Mouse (Mus musculus) adrenal gland, adult 2 months (tissue): Measurements from ENCODE around the gene 4430402I18Rik. TPM values are rescaled to one million over a fixed set of nuclear protein-coding genes. Genes with fewer than 3 reads are reported as not detected.

Experiments used
- DNase-seq: peaks from one replicate; pipeline ENCODE4 v3.0.0; 2021
- polyA plus RNA-seq: library from polyadenylated mRNA; depleted of rRNA; stranded (reverse); fragments of >200 nt; gene quantifications from 2 replicates; pipeline ENCODE4 v1.2.3, GENCODE M21; 2012
- total RNA-seq, 2 experiments: library from RNA; stranded (reverse); gene quantifications; 2 replicates each; pipeline ENCODE4 v1.2.3; 2021

Gene 4430402I18Rik
- total and polyA plus RNA-seq, 3 experiments = 0.65 to 5.3 (median 5.1) TPM

DNA sequence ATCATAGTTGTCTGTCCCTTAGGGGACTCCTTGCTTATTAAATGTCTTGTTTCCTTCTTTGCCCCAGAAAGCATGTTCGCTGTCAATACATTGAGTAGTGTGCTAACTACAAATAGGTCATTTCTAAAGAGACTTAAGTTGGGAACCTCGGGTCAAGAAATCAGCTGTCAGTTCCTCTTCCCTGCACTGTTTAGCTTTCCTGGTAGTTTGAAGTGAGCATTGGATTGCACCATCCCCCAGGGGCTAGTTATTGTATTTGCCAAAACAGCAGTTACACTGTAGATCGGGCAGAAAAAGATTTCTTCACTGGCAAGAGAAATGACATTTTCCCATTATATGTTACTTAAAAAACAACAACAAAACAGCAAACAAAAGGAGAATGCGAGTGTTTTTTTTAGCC, 578 bp upstream of the 4430402I18Rik start:
- no peak for DNase-seq

DNA sequence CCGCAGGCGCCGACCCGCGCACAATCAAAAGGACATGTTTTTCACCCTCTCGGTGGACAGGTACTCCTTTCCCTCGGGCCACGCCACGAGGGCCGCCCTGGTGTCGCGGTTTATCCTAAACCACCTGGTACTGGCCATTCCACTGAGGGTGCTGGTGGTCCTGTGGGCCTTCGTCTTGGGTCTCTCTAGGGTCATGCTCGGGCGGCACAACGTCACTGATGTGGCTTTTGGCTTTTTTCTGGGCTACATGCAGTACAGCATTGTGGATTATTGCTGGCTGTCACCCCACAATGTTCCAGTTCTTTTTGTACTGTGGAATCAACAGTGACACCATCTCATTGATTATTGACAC, 3.1 kb downstream of the 4430402I18Rik start:
- no peak for DNase-seq

DNA sequence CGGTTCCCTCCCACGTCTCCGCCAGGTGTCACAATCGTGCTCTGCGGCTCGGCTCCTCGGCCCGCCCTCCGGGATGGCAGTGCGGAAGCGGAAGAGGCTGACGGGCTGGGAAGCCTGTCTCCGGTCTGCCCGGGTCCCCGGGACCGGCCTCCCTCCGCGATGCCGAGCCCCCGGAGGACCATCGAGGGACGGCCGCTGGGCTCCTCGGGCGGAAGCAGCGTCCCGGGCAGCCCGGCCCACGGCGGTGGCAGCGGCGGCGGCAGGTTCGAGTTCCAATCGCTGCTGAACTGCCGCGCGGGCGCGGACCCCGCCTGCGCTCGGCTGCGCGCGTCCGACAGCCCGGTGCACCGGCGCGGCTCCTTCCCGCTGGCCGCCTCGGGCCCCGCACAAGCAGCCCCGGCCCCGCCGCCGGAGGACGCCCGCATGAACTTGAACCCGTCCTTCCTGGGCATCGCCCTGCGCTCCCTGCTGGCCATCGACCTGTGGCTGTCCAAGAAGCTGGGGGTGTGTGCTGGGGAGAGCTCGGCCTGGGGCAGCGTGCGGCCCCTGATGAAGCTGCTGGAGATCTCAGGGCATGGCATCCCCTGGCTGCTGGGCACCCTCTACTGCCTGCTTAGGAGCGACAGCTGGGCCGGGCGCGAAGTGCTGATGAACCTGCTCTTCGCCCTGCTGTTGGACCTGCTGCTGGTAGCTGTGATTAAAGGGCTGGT, 3.6 kb downstream of the 4430402I18Rik start, which contains the start of gene Plpp6:
TSS of gene Plpp6 (plus strand) at position 112 of the 710 bp plus-strand sequence.
- DNase-seq = peak; percentile 90

DNA sequence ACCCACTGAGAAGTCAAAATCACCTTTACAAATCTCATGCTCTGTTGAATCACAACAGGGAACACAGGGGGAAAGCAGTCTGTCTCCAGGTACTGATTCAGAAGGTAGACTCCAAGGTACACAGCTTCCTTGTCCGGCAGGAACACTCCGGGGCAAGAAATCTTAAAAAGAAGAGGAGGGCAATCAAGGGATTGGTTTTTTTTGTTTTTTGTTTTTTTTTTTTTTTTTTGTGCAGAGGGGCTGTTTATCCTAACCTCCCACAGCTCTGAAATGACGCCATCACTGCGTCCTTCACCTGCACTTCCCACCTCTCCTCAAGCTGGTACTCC, 4.1 kb downstream of the 4430402I18Rik start:
- DNase-seq = no peak

DNA sequence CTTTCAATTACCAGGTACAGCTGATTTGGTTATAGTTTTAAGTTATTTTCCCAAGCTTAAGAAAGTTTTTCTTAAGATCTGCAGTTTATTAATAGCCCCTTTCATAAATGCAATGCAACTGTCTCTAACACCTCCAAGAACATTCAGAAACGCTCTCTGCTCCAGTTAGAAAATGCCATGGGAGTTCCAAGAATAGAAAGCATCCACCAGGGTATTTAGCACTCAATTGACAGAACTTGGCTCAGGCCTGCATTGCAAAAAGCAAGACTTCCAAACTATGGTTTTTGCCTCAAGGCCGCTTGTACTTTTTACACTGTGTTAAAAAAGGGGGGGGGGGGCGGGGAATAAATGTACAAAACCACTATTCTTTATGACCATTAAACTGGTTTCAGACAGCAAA, 4.5 kb downstream of the 4430402I18Rik start:
- DNase-seq = no peak

DNA sequence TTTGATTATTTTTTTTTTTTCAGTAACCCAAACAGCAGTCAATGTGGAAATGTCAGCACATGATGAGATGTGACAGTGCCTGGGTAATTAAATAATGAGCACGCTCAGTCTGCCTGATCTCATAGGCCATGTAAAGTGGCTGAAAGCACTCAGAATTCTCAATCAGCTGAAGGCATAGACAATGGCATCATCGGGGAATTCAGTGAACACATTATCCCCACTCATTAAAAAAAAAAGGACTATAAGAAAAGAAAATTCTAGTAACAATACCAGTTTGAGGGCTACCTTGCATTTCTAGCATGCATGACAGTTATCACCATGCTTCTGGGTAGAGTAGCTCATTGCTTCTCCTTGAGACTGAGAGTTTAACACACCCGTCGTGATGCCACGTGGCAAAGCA, 16.3 kb downstream of the 4430402I18Rik start:
- DNase-seq = no peak

DNA sequence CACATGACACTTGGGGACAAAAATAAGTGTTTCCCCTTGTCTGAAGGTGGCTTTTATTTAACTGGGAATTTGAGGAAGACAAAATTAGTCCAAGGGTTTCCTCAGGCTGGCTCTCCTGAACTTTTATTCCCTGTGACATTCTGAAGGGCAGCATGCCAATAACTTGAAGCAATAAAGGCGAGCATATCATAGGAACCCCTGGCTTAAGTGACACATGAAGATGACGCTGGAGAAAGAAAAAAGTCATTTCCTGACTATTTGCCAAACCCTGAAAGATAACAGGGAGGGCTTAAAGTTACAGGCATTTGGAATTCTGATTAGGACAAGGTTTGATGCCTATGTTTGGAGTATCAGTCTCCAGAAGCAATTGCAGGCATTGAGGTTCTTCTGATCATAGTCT, 20.3 kb downstream of the 4430402I18Rik start:
- peak; percentile 46 for DNase-seq

DNA sequence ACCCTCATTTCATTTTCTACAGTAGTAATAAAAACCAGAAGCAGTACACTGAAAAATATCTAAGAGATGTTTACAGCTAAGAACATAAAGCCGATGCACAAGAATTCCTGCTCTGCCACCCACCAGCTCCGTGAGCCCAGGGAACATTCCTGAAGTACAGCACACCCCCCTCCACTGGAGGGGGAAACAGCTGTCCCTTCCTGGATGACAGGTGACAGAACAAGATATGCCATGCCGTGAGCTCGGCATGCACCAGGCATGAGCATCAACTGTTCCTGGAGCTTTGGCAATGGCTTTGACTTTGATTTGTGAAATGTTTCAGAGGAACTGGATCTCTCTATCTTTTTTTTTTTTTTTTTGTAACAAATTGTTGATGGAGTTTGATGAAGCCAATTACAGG, 20.8 kb downstream of the 4430402I18Rik start:
- no peak for DNase-seq

DNA sequence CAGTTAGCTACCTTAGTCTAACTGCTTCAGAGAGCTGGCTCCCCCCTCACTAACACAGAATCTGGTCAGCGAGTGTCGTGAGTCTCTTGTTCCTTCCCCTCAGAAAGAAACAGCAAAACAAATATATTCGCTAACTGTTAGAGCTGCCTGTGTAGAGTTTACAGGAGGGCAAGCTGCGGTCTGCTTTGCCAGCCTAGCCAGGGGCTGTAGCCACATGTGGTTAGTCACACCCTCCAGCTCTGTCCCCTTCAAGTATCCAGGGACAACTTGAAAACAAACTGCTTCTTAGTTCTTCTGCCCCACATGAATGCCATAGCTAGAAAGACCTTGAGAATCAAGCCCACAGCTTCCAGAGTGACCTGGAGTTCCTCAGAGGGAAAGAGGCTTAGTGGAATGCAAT, 26.3 kb downstream of the 4430402I18Rik start:
- no peak for DNase-seq

DNA sequence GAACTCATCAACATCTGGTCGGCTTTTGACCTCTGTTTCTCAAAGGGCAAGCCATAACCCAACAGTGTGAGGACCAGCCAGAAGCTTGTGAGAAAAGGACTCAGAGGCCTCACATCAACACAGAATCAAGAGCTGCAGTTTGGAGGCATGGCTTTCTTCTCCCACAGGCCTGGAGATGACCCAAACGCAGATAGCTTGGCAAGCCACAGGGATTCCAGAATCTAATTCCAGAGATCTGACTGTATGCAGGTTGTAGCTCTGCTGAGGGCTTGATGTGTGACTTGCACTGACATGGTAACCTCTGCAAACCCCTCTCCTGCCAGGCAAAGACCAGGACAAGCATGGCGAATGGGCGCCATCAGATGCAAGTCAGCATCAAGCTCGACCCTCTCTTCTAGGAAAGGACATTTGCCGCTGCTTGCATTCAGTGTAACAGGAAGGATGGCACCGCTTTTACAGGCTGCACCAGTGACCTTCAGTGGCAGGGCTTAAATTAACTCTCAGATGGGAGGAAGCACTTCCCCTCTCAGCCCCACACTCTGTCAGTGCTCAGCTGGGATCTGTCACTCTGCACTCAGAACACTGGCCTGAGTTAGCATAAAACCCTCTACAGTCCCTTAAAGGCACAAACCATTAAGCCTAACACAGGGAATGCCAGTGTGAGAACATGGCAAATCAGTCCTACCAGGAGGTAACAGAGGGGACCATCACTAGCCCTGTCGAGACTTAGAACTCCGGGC, 27.3 kb downstream of the 4430402I18Rik start:
- DNase-seq = peak; percentile 29

DNA sequence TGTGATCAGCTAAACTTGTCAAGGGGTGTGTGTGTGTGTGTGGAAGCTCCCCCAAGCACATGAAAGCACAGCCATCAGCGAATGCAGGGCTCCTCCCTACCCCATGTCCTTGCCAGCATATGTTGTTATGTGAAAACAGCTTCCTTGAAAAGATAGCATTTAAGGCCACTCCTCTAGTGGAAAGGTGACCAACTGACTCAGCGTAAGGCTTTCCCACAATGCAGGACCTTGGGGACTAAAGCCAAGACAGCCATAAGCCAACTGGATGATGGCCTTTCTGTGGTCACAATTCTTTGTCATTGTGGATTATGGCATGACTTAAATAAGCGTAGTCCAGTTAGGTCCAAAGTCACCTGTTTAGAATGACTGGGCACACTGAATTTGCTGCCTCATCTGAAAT, 32.7 kb downstream of the 4430402I18Rik start:
- DNase-seq = peak; percentile 83

DNA sequence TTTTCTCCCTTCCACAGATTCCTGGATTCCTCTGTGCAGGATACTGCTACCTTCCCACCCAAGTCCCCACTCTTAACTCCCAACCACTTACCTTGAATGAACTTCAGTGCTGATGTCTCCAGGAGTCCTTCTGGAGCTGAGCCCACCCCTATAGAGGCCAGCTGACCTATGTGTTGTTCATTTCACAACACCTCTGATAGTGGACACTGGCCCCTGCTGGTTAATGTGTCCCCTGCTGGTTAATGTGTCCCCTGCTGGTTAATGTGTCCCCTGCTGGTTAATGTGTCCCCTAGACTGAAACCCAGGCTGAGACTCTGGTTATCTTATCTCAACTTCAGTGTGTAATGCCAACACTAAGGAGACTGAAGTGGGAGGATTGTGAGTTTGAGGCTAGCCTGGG, 38.6 kb downstream of the 4430402I18Rik start:
- no peak for DNase-seq

DNA sequence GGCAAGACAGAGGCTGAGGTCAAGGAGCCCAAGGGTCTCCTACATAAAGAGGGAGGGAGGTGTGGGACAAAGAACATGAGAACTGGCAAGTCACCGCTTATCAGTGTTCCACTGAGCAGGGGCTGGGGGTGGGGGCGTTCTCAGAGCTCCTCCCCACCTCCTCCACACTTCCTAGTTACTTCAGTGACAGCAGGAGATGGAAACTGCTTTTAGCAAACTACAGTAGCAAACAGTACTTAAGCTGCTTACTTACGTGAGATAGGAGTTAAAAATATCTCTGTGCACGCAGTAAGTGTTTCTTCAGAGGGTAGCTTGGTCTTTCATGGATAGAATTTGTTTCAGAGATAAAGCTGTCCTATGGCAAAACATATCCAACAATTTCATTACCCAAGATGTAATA, 40.2 kb downstream of the 4430402I18Rik start:
- DNase-seq = no peak

DNA sequence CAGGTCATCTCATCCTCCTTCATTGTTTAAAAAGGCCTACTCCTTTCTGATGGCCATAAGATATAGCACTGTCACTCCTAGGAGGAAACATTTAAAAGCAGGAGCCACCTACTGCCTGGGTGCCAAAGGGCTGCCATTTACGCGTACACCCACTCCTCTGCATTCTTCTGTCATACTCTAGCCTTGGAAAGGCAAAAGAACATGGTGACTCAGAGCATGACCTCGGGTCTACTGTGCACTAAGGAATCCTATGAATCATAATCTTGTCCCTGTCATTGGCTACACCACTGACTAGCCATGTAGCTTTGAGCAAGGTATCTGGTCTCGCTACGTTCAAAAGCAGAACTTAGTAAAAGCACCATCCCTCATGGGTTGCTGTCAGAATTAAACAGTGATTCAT, 41.2 kb downstream of the 4430402I18Rik start:
- peak; percentile 79 for DNase-seq

DNA sequence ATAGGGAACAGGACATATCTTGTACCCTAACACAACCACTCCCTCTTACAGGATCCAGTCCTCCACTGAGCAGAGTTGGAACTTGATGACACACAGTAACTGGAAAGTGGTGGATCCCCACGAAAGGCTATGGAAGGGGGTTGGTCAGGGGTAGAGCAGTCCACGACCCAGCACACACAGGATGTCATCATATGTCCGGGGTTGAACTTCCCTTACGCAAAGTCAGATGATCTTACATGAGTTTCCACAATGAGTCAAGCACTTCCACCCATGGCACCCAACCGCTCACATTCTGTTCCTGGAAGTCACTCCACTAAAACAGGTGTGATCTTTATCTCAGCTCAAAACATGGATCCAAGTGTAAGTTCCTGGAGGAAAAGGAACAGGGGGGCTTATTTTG, 49.8 kb downstream of the 4430402I18Rik start:
- DNase-seq = no peak

DNA sequence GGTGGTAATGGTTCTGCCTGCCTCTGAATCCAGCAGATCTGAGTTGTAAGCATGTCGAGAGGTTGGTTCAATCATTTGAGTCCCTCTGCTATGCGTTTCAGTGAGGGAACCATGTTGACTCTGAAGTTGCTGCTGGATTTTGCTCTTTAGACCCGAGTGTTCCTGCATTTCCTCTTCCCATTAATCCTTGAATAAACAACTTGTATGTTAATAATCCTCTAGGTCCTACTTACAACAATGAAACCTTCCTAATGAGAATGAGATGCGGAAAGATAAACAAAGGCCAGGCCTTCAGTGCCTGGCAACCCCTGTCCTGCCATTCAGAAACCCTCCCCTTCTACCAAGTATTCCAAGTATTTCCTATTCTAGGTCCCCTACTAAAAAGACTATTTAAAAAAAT, 51.1 kb downstream of the 4430402I18Rik start:
- no peak for DNase-seq

DNA sequence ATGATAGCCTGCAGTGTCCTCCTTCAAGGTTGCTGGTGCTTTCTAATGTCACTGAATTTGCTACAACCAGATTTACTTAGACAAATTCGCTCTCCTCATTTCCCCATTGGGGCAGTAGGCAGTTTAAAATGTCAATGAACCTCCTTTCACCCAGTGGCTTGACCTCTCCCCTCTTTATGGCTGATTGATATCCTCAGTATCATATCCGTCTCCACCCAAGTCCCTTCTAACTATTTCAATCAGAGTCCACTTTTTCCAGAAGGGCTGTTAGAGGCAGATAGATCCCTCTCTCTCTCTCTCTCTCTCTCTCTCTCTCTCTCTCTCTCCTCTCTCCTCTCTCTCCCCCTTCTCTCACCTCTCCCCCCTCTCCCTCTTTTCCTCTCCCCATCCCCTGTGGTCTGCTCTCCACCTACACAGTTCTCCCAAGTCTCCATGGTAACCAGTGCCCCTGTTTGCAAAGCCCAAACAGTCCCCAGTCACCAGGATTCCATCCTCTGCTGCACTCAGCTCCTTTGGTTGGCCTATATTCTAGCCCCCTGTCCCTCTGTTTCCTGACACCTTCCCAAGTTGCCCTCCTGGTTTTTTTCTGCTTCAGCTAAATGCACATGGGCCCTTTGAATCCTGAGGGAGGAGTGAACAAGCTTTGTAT, 51.9 kb downstream of the 4430402I18Rik start:
- no peak for DNase-seq

DNA sequence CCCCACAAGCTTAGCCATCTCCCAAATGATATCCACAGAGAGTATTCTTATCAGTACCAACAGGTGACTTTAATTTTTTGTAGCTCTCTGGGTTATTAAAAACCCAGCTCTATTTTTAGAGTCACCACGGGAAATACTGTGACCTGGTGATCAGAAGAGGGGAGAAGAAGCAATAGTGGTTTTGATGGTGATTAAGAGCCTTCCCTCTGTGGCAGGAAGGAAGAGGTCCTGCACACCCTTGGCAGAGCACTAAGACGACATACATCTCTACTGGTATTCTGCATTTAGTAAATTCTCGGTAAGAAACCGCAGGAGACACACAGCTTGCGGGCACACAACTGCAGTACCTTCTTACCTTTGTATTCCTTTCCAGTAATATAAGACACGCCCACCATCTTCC, 53.0 kb downstream of the 4430402I18Rik start:
- DNase-seq = no peak

DNA sequence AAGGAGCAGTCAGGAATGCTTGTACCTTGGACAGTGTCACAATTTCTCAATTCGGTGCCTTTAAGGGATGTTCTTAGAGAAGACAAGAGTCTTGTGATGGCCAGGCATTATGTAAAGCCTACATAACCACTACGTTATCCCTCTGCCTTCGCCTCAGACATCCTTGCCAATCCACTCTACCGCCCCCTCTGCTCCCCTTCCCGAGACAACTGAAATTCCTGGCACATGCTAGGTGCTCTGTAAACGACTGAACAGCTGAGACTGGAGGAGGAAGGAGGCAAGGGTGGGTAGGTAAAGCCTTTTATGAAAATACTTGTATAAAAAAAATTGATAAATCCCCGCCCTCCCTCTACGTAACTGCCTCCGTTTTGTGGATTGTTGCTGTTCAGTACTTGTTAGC, 58.9 kb downstream of the 4430402I18Rik start:
- no peak for DNase-seq

DNA sequence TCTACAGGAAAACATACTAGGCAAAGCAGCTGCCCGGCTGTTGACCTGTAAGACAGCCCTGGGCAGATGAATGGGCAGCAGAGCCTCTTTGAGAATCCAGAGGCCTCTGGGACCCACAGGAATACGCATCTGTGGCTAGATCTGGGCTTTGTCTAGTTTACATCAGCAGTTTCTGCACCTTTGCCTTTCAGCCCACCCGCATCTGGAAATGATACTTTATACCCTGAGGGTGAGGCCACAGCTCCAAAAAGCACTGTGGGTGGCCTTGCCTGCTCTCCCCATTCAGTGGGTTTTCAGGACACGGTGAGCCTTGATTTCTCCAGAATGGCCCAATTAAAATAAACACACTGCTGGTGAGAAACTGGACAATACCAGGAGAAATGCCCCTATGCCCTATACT, 59.4 kb downstream of the 4430402I18Rik start:
- no peak for DNase-seq

DNA sequence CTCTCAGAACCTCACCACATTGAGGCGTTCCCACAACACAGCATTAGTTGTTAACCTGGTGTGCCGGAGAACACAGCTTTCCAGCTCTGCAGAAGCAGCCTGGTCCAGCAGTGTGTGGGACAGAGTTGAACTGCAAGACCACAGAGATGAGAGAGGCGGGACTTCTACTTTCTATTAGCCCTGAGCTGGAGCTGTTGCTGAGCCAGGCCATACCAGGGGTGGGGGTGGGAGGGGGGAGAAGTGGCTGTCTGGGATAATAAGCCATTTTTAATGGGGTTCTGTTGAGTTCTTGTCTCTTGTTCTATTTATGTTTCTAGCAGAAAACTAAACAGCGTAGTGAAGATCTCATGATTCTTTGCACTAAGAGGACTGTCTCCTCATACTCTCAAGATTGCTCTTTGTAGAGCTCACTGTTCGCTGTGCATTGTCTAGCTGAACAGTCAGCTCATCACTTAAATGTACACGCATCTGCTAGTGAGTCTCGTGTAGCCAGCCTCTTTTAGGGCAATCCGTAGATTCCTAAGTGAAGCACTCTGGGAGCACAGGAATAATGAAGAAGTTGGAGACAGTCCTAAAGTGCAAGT, 64.0 kb downstream of the 4430402I18Rik start:
- DNase-seq = no peak

DNA sequence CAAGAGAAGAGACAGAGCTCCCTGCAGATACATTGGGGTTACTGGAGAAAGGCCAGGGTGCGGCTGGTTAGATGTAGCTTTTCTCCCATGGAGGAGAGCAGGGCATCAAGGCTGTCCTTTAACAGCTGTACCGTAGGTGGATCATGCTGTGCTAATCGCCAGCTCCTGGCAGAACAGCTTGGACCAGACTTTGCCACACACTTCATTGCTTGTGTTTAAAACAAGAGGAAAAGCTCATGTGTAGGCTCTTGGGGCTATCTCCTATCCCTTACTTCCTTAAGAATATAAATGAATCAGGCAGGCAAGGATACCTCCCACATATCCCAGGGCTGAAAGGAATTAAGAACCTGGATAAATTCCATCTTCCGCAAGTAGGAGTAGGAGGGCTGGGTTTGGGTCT, 64.8 kb downstream of the 4430402I18Rik start:
- no peak for DNase-seq

DNA sequence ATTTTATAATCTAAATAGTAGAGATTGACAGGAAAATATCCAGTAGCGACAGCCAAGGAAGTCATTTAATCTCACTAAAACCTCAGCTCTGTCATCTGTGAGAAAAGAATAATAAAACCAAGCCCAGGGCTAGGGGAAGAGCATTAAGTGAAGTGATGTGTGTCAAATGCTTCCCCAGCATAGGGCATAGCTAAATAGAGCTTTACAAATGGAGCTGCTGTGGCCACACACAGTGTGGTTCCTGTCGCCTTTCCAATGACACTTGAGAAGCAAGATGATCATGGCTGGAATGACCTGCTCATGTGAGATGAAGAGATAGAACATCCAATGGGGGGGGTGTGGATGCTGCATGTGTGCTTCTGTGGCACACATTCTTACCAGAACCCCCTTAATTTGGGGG, 65.5 kb downstream of the 4430402I18Rik start:
- no peak for DNase-seq
